8 mouse cellular contexts compared by ENCODE assay signal in genomic region chr2:32236760-32237487, GRCm38 (mm10). TPM values are rescaled to one million over a fixed set of nuclear protein-coding genes. Genes with fewer than 3 reads are reported as not detected.
DNase-seq lines count a peak whose midpoint lies in the region; ATAC-seq and TF ChIP-seq lines count a peak whose summit lies in the region.

No protein-coding gene starts in this region.

- H3K9me3 ChIP-seq in embryonic facial prominence, embryonic 14.5 days (ENCODE audit: control insufficient read depth, low read length) = no peaks in the 10 kb centered on the region

- no peak for TF ChIP-seq POLR2A in bone marrow, adult 2 months (IDR thresholded peaks at IDR 0.05; ENCODE audit: borderline replicate concordance, control insufficient read depth, low read depth, low read length)

- ATAC-seq in embryonic facial prominence, embryonic 14.5 days (ENCODE audit: low read depth) = peak; percentile 44

- H3K4me3 ChIP-seq in bone marrow, adult 2 months (replicated peaks; ENCODE audit: control insufficient read depth, low read depth, low read length) = peak overlapping the region; percentile 82
- peak overlapping the region; percentile 63 for H3K4me3 ChIP-seq in embryonic facial prominence, embryonic 14.5 days (ENCODE audit: low read depth, low read length)

- H3K9ac ChIP-seq in embryonic facial prominence, embryonic 14.5 days (ENCODE audit: low read depth, low read length) = peak overlapping the region; percentile 67

- under 1% methylated on average over 20 of the region's 20 CpGs for WGBS in bone marrow, adult 2 months
- WGBS in embryonic facial prominence, embryonic 14.5 days = 0% methylated on average over 20 of the region's 20 CpGs

- H3K27ac ChIP-seq in bone marrow, adult 2 months (ENCODE audit: control insufficient read depth, insufficient read depth, low read depth, low read length, poor library complexity) = peak overlapping the region; percentile 66
- H3K27ac ChIP-seq in embryonic facial prominence, embryonic 14.5 days (replicated peaks; ENCODE audit: low read depth, low read length) = peak overlapping the region; percentile 91

- no peaks in the 10 kb centered on the region for H3K27me3 ChIP-seq in embryonic facial prominence, embryonic 14.5 days (replicated peaks; ENCODE audit: control insufficient read depth, insufficient read depth, low read length)

- peaks cover 42% of the 10 kb centered on the region for H3K36me3 ChIP-seq in embryonic facial prominence, embryonic 14.5 days (ENCODE audit: control insufficient read depth, insufficient read depth, low read length)

- H3K4me1 ChIP-seq in bone marrow, adult 2 months (ENCODE audit: control insufficient read depth, insufficient read depth, low read length) = no peaks in the 10 kb centered on the region
- H3K4me1 ChIP-seq in embryonic facial prominence, embryonic 14.5 days (ENCODE audit: control insufficient read depth, insufficient read depth, low read length) = peaks cover 13% of the 10 kb centered on the region

- intact Hi-C loops in heart, postnatal 10 days (cut with DNase I) = loop anchor here (5.0 kb wide), 1 partner anchor 85 kb away; the partner anchor contains the start of gene Prrc2b

- TF ChIP-seq CTCF in bone marrow, adult 2 months (IDR thresholded peaks at IDR 0.05; ENCODE audit: control insufficient read depth, insufficient read depth, low read length) = peak; percentile 18; the same call in 1 of the 2 replicates

- DNase-seq in adrenal gland, postnatal 14 days = peak; percentile 80
- DNase-seq in adrenal gland, adult 18-20 months (ENCODE audit: low spot score in 2 of 2) = no peak
- peak; percentile 86 for DNase-seq in embryonic facial prominence, embryonic 14.5 days (ENCODE audit: low spot score)
- DNase-seq in heart, postnatal 10 days = peak; percentile 65 to 71
- DNase-seq in kidney, postnatal 36 days = peak; percentile 69 to 72
- peak; percentile 51 for DNase-seq in lung, postnatal 14 days
- DNase-seq in right cerebral cortex, postnatal 10 days (ENCODE audit: low spot score in 2 of 2) = peak; percentile 57 to 62

- H3K4me2 ChIP-seq in embryonic facial prominence, embryonic 14.5 days (ENCODE audit: low read depth, low read length) = peak overlapping the region; percentile 90

RNA-seq across cellular contexts. Expression of gene Pomt1, which starts 0.5 kb away (rescaled TPM):
- 29.2 and 32.4 TPM in 2 replicates for total RNA-seq in adrenal gland, postnatal 14 days (2021)
- total RNA-seq in adrenal gland, adult 18-20 months (2021) = 10 to 100 TPM; 33.5 to 38.7 TPM
- polyA plus RNA-seq in bone marrow, adult 2 months (2011; ENCODE audit: insufficient read depth, insufficient read length, low replicate concordance, missing spikeins) = 7.8 and 16.2 TPM in 2 replicates
- polyA plus RNA-seq in embryonic facial prominence, embryonic 14.5 days (2014; fragmentation: Nextera tagmentation; extraction: Ambion mirVana) = 20.2 and 26.5 TPM in 2 replicates
- total RNA-seq in heart, postnatal 10 days (2021) = 10 to 100 TPM; 13.9 to 14.5 TPM

RNA-seq across cellular contexts. Expression of gene Uck1, which starts 23.0 kb away (rescaled TPM):
- total RNA-seq in adrenal gland, postnatal 14 days (2021) = 132 and 137 TPM in 2 replicates
- total RNA-seq in adrenal gland, adult 18-20 months (2021) = 100 to 1,000 TPM; 125 to 144 TPM
- 11.9 and 19.6 TPM in 2 replicates for polyA plus RNA-seq in bone marrow, adult 2 months (2011; ENCODE audit: insufficient read depth, insufficient read length, low replicate concordance, missing spikeins)
- polyA plus RNA-seq in embryonic facial prominence, embryonic 14.5 days (2014; fragmentation: Nextera tagmentation; extraction: Ambion mirVana) = 58.6 and 60.6 TPM in 2 replicates
- total RNA-seq in heart, postnatal 10 days (2021) = 10 to 100 TPM; 30.9 to 34.9 TPM

RNA-seq across cellular contexts. Expression of gene Golga2, which starts 50.3 kb away (rescaled TPM):
- total RNA-seq in adrenal gland, postnatal 14 days (2021) = 69.4 and 72.8 TPM in 2 replicates
- 10 to 100 TPM; 70.5 to 75.4 TPM for total RNA-seq in adrenal gland, adult 18-20 months (2021)
- 26.6 and 39.8 TPM in 2 replicates for polyA plus RNA-seq in bone marrow, adult 2 months (2011; ENCODE audit: insufficient read depth, insufficient read length, low replicate concordance, missing spikeins)
- 27.2 and 33.1 TPM in 2 replicates for polyA plus RNA-seq in embryonic facial prominence, embryonic 14.5 days (2014; fragmentation: Nextera tagmentation; extraction: Ambion mirVana)
- 10 to 100 TPM; 73.7 to 74.8 TPM for total RNA-seq in heart, postnatal 10 days (2021)

RNA-seq across cellular contexts. Expression of gene Swi5, which starts 51.0 kb away (rescaled TPM):
- 251 and 254 TPM in 2 replicates for total RNA-seq in adrenal gland, postnatal 14 days (2021)
- 100 to 1,000 TPM; 291 to 303 TPM for total RNA-seq in adrenal gland, adult 18-20 months (2021)
- 278 and 393 TPM in 2 replicates for polyA plus RNA-seq in bone marrow, adult 2 months (2011; ENCODE audit: insufficient read depth, insufficient read length, low replicate concordance, missing spikeins)
- polyA plus RNA-seq in embryonic facial prominence, embryonic 14.5 days (2014; fragmentation: Nextera tagmentation; extraction: Ambion mirVana) = 206 and 249 TPM in 2 replicates
- 100 to 1,000 TPM; 163 to 182 TPM for total RNA-seq in heart, postnatal 10 days (2021)

Comparison
In these comparisons a context has a peak if more than half of its experiments do, and no peak if none do; other contexts are left out.
1. DNase-seq: peak in adrenal gland, postnatal 14 days (single experiment), embryonic facial prominence, embryonic 14.5 days (single experiment), heart, postnatal 10 days (2 of 2), kidney, postnatal 36 days (2 of 2), lung, postnatal 14 days (single experiment) and right cerebral cortex, postnatal 10 days (2 of 2); none in adrenal gland, adult 18-20 months (0 of 2).